Mouse (Mus musculus) kidney, adult 2 months (tissue): ENCODE measurements at regions not wholly inside any gene's neighbourhood (a gene's known extent, or its start where the extent isn't known, plus 50 kb on each side); places are given as distances from the start of the nearest gene placed in this dataset.

Experiments used
- CTCF ChIP-seq: fragments of 200-500 bp; conservative IDR thresholded peaks from 2 replicates; pipeline ENCODE4 v1.5.1; 2011; ENCODE audit warnings: low read depth, mild to moderate bottlenecking, control low read depth, low read length, moderate library complexity, mixed read lengths; ENCODE audit not compliant: insufficient read depth, insufficient read length
- POLR2A ChIP-seq: fragments of 200-500 bp; IDR thresholded peaks from one replicate; pipeline ENCODE4 v1.6.1; 2011; ENCODE audit warnings: low read depth, low read length, control low read depth

GRCm38 (mm10) chr12:94245366-94245765 lies 1446.7 kb upstream of the Flrt2 start:
- TF ChIP-seq CTCF (no peak), POLR2A (no peak)
